Mouse (Mus musculus) layer of hippocampus, postnatal 25 days (tissue): Measurements from ENCODE around the gene Gfra1. TPM values are rescaled to one million over a fixed set of nuclear protein-coding genes. Genes with fewer than 3 reads are reported as not detected.

Source experiments
- DNase-seq, 2 experiments: peaks; one replicate each; pipeline ENCODE4 v3.0.0; 2022; ENCODE audit warnings: mixed read lengths in 2 of 2, low spot score in 1 of 2; ENCODE audit errors: extremely low spot score in 1 of 2
- total RNA-seq, 2 experiments: library from RNA; stranded (reverse); gene quantifications; 2 replicates each; pipeline ENCODE4 v1.2.3; 2021

The Gfra1 gene
- total RNA-seq, 2 experiments from 2014 or later, result 57.4 to 68.1 TPM

GRCm38 (mm10) chr19:58341351-58341750 lies 114.4 kb downstream of the Gfra1 start:
- DNase-seq, result no peak

GRCm38 (mm10) chr19:58340221-58340620 lies 115.5 kb downstream of the Gfra1 start:
- no peak for DNase-seq

- DNase-seq, result no peak
These were observed 118.9 kb downstream of the Gfra1 start for GRCm38 (mm10) chr19:58336802-58337201.

GRCm38 (mm10) chr19:58335585-58336530 lies 119.9 kb downstream of the Gfra1 start:
- DNase-seq, result no peak

GRCm38 (mm10) chr19:58329305-58329704 lies 126.4 kb downstream of the Gfra1 start:
- no peak for DNase-seq

GRCm38 (mm10) chr19:58328014-58328413 lies 127.7 kb downstream of the Gfra1 start:
- no peak for DNase-seq

GRCm38 (mm10) chr19:58316474-58316873 lies 139.2 kb downstream of the Gfra1 start:
- peak; percentile 42 to 69 for DNase-seq

- no peak for DNase-seq
These were observed 140.0 kb downstream of the Gfra1 start for GRCm38 (mm10) chr19:58315681-58316080.

- DNase-seq, result no peak
These were observed 141.1 kb downstream of the Gfra1 start for GRCm38 (mm10) chr19:58314631-58315030.

GRCm38 (mm10) chr19:58313785-58314184 lies 141.9 kb downstream of the Gfra1 start:
- DNase-seq, result no peak

- no peak for DNase-seq
These were observed 143.2 kb downstream of the Gfra1 start for GRCm38 (mm10) chr19:58312492-58312891.

- DNase-seq, result no peak
These were observed 145.1 kb downstream of the Gfra1 start for GRCm38 (mm10) chr19:58310334-58311315.

- no peak for DNase-seq
These were observed 146.0 kb downstream of the Gfra1 start for GRCm38 (mm10) chr19:58309620-58310275.

- DNase-seq, result no peak
These were observed 154.6 kb downstream of the Gfra1 start for GRCm38 (mm10) chr19:58301105-58301504.

- no peak for DNase-seq
These were observed 157.8 kb downstream of the Gfra1 start for GRCm38 (mm10) chr19:58297926-58298325.

- no peak for DNase-seq
These were observed 158.9 kb downstream of the Gfra1 start for GRCm38 (mm10) chr19:58296842-58297190.

- no peak for DNase-seq
These were observed 159.5 kb downstream of the Gfra1 start for GRCm38 (mm10) chr19:58295986-58296841.

GRCm38 (mm10) chr19:58288145-58288544 lies 167.6 kb downstream of the Gfra1 start:
- DNase-seq, result no peak

- DNase-seq, result no peak
These were observed 180.4 kb downstream of the Gfra1 start for GRCm38 (mm10) chr19:58275281-58275680.

GRCm38 (mm10) chr19:58271815-58272214 lies 183.9 kb downstream of the Gfra1 start:
- no peak for DNase-seq
